Mouse (Mus musculus): Measurements from ENCODE around the gene Cd81. TPM values are rescaled to one million over a fixed set of nuclear protein-coding genes. Genes with fewer than 3 reads are reported as not detected.
A peak's percentile ranks its signal among the peaks of the same experiment; 100 is the strongest.

The Cd81 gene
- polyA plus RNA-seq, 1 experiment from 2014 or later: 257 TPM

GRCm38 (mm10) chr7:143042089-143042488 is 10.4 kb upstream of the Cd81 start:
- Histone ChIP-seq H3K27ac (no peak overlapping the region), H3K9ac (replicated peaks) (no peak overlapping the region), H3K27me3 (no peaks in the 10 kb centered on the region), H3K4me3 (replicated peaks) (no peak overlapping the region), H3K9me3 (no peaks in the 10 kb centered on the region), H3K4me1 (replicated peaks) (no peaks in the 10 kb centered on the region), H3K36me3 (0 out of 2 replicates have a peak, but pooled peaks cover 3% of the 10 kb centered on the region), H3K4me2 (replicated peaks) (no peak overlapping the region)
- WGBS: 79% methylated on average over 3 of the region's 3 CpGs
- ATAC-seq: no peak

- WGBS: 90% methylated on average over 3 of the region's 3 CpGs
Measured at GRCm38 (mm10) chr7:143042897-143043300, 9.6 kb upstream of the Cd81 start.

DNA sequence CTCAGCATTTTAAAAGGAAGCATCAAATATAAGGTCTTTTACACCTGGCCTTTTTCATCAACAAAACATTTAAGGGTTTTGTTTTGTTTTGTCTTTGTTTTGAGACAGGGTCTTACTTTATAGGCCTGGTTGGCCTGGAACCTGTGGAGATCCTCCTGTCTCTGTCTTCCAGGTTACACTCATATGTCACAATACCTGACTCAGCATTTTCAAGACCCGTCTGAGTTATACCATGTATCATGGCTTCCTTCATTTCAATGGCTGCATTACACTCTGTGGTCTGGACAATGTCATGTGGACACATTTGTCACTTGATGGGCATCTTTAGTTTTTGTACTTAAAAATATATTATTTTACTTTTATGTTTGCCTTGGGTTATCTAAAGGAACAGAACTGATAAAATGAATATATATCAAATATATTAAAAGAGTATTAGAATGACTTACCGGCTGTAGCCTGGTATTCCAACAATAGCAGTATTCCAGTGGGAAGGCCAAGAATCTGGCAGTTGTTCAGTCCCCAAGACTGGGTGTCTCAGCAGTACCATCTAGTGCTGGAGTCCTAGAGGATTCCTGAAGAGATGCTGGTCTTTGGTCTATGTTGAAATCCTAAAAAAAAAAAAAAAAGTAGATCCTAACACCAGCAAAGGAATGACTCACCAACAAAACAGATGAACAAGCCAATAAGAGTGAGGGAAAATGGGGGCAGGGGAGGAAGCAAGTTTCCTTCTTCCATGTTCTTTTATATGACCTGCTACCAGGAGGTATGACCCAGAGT is 8.3 kb upstream of the Cd81 start:
- Histone ChIP-seq H3K36me3 (no peaks in the 10 kb centered on the region), H3K4me2 (replicated peaks) (no peak overlapping the region), H3K9me3 (no peaks in the 10 kb centered on the region), H3K9ac (replicated peaks) (no peak overlapping the region), H3K4me3 (replicated peaks) (no peak overlapping the region), H3K27me3 (no peaks in the 10 kb centered on the region), H3K27ac (no peak overlapping the region), H3K4me1 (replicated peaks) (no peaks in the 10 kb centered on the region)
- WGBS: 94% methylated on average over 2 of the region's 2 CpGs
- ATAC-seq: no peak

More at GRCm38 (mm10) chr7:143042897-143043300, 9.6 kb upstream of the Cd81 start:
- H3K9me3 ChIP-seq: no peaks in the 10 kb centered on the region
- H3K36me3 ChIP-seq: no peaks in the 10 kb centered on the region
- no peak overlapping the region for H3K4me3 ChIP-seq (replicated peaks)
- H3K9ac ChIP-seq (replicated peaks): no peak overlapping the region
- ATAC-seq: no peak
- no peaks in the 10 kb centered on the region for H3K27me3 ChIP-seq
- H3K4me1 ChIP-seq (replicated peaks): no peaks in the 10 kb centered on the region
- H3K27ac ChIP-seq: no peak overlapping the region
- H3K4me2 ChIP-seq (replicated peaks): no peak overlapping the region

DNA sequence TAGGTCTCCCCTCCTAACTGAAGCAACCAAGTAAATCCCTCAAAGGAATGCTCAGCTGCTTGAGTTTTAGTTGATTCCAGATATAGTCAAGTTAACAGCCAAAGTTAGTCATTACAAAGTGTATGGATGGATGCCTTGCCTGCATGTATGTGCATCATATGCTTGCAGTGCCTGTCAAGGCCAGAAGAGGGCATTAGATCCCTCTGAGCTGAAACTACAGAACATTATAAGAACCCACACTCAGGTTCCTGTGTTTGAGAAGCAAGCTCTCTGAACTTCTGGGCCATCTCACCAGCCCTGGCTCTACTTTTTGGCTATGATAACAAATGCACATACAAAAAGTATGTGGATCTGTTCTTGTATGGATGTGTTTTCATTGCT is 7.7 kb upstream of the Cd81 start:
- Histone ChIP-seq H3K4me2 (replicated peaks) (no peak overlapping the region), H3K27ac (no peak overlapping the region), H3K27me3 (no peaks in the 10 kb centered on the region), H3K36me3 (no peaks in the 10 kb centered on the region), H3K4me1 (replicated peaks) (no peaks in the 10 kb centered on the region), H3K4me3 (replicated peaks) (no peak overlapping the region), H3K9ac (replicated peaks) (no peak overlapping the region), H3K9me3 (no peaks in the 10 kb centered on the region)
- ATAC-seq: no peak

- Histone ChIP-seq H3K4me2 (replicated peaks) (no peak overlapping the region), H3K36me3 (no peaks in the 10 kb centered on the region), H3K9ac (replicated peaks) (no peak overlapping the region), H3K27ac (no peak overlapping the region), H3K27me3 (no peaks in the 10 kb centered on the region), H3K9me3 (no peaks in the 10 kb centered on the region), H3K4me1 (replicated peaks) (no peaks in the 10 kb centered on the region), H3K4me3 (replicated peaks) (no peak overlapping the region)
- ATAC-seq: no peak
- 87% methylated on average over 7 of the region's 7 CpGs for WGBS
Measured at GRCm38 (mm10) chr7:143046358-143046757, 6.2 kb upstream of the Cd81 start.

- Histone ChIP-seq H3K36me3 (no peaks in the 10 kb centered on the region), H3K9ac (replicated peaks) (no peak overlapping the region), H3K4me3 (replicated peaks) (no peak overlapping the region), H3K4me2 (replicated peaks) (no peak overlapping the region), H3K9me3 (no peaks in the 10 kb centered on the region), H3K27ac (no peak overlapping the region), H3K4me1 (replicated peaks) (peaks cover 20% of the 10 kb centered on the region), H3K27me3 (no peaks in the 10 kb centered on the region)
- WGBS: 82% methylated on average over 3 of the region's 3 CpGs
- ATAC-seq: no peak
Measured at GRCm38 (mm10) chr7:143049331-143049730, 3.2 kb upstream of the Cd81 start.

DNA sequence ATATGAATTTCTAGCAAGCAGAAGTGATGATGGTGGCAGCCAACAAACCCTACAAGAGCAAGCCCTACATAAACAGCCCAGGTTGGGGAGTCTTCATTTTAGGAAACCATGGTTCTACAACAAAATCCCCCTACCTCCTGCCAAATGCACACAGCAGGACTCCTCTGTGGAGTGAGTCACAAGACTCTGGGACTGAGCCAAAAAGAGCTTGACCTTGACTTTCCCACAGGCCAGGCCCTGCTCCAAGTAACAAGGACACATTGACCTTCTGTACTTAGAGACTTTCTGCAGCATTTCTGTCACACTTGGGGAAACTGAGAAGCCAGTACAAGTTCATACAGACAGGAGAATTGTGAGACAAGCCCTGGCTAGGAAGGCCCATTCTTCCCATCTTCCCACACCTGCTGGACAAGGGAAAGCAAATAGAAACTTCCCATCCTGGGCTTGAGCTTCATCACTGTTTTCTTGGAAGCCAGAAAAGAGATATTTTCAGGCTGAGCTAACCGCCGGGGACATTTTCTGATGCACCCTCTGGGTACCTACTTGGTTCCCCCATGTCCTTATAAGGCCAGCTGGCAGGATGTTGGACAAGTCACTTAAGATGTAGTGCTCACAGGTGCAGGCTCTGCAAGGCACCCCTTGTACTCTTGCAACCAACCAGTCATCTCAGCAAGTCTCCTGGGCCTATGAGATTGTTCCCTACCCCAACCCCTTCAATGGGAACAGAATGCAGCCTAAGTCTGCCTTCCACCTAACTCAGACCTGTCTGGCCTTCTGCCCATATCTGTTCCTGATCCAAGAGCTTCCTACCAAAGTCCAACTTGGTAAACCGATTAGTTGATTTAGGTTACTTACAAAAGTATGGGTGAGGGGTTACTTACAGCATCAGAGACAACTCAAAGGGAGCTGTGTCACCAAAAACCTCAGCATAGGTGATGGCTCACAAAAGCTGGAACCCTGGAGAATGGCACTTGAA is 2.4 kb upstream of the Cd81 start:
- Histone ChIP-seq H3K36me3 (no peaks in the 10 kb centered on the region), H3K4me1 (replicated peaks) (peaks cover 28% of the 10 kb centered on the region), H3K4me3 (replicated peaks) (no peak overlapping the region), H3K9ac (replicated peaks) (no peak overlapping the region), H3K4me2 (replicated peaks) (no peak overlapping the region), H3K27ac (no peak overlapping the region), H3K9me3 (no peaks in the 10 kb centered on the region), H3K27me3 (no peaks in the 10 kb centered on the region)
- 97% methylated on average over 3 of the region's 3 CpGs for WGBS
- ATAC-seq: no peak

DNA sequence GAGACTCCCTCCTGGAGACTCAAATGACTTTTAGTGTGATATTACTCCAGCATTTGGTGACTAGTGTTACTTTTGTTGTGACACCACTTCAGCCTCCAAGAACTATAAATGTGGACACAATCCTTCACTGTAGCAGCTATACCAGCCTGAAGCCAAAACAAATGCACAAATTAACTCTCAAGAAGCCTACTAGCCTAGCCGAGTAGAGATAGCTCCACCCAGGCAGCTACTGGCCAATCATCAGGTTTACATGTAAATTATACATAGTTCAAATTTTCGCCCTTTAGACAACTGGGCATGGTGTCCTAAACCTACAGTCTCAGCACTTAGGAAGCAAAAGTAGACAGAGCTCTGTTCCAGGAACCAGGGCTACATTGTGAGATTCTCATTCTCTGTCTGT is 1.2 kb upstream of the Cd81 start:
- Histone ChIP-seq H3K9me3 (no peaks in the 10 kb centered on the region), H3K27ac (no peak overlapping the region), H3K4me1 (replicated peaks) (peaks cover 39% of the 10 kb centered on the region), H3K27me3 (no peaks in the 10 kb centered on the region), H3K4me2 (replicated peaks) (no peak overlapping the region), H3K4me3 (replicated peaks) (no peak overlapping the region), H3K36me3 (no peaks in the 10 kb centered on the region), H3K9ac (replicated peaks) (no peak overlapping the region)
- 64% methylated on average over 2 of the region's 2 CpGs for WGBS
- ATAC-seq: no peak

GRCm38 (mm10) chr7:143053008-143053899 is 715 bp downstream of the Cd81 start:
- H3K9me3 ChIP-seq: no peaks in the 10 kb centered on the region
- H3K36me3 ChIP-seq: no peaks in the 10 kb centered on the region
- H3K9ac ChIP-seq (replicated peaks): peak overlapping the region; percentile 88
- peak overlapping the region; percentile 86 for H3K4me3 ChIP-seq (replicated peaks)
- H3K4me2 ChIP-seq (replicated peaks): peak overlapping the region; percentile 91
- H3K27ac ChIP-seq: peak overlapping the region; percentile 81
- peaks cover 48% of the 10 kb centered on the region for H3K4me1 ChIP-seq (replicated peaks)
- WGBS: under 1% methylated on average over 43 of the region's 46 CpGs
- no peaks in the 10 kb centered on the region for H3K27me3 ChIP-seq
- peak; percentile 77 for ATAC-seq

DNA sequence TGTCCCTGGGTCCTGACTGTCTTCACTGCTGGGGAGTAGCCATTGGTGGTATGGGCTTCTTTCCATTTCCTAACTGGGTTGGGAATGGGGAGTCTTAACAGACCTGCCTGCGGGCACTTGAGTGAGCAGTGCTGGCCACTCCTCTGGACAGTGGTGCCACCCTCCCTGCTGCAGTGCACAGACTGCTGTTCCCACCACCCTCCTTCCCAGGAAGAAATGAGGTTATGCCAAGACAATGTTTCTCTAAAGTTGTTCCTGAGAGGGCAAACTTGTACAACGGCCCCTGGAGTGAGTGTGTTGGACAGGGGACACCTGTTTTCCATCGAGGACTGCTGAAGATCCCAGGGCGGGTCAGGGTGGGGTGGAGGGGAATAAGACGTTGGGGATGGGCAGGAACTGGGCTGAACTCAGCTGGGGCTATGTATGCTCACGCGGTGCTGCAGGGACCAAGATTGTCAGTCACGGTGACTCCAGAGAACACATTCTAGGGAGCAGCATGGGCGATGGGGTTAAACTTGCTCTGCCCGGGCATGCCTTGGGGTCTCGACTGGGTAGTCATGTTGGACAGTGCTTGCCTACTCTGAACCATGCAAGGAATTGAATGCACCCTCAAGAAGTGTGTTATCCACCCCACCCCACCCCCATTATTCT is 1.5 kb downstream of the Cd81 start:
- no peaks in the 10 kb centered on the region for H3K27me3 ChIP-seq
- H3K4me3 ChIP-seq (replicated peaks): peak overlapping the region; percentile 86
- WGBS: 70% methylated on average over 11 of the region's 11 CpGs
- ATAC-seq: peak; percentile 12; the same call in 1 of the 2 replicates
- no peaks in the 10 kb centered on the region for H3K36me3 ChIP-seq
- H3K9me3 ChIP-seq: no peaks in the 10 kb centered on the region
- peak overlapping the region; percentile 91 for H3K4me2 ChIP-seq (replicated peaks)
- H3K9ac ChIP-seq (replicated peaks): peak overlapping the region; percentile 88
- no peak overlapping the region for H3K27ac ChIP-seq
- peaks cover 48% of the 10 kb centered on the region for H3K4me1 ChIP-seq (replicated peaks)

DNA sequence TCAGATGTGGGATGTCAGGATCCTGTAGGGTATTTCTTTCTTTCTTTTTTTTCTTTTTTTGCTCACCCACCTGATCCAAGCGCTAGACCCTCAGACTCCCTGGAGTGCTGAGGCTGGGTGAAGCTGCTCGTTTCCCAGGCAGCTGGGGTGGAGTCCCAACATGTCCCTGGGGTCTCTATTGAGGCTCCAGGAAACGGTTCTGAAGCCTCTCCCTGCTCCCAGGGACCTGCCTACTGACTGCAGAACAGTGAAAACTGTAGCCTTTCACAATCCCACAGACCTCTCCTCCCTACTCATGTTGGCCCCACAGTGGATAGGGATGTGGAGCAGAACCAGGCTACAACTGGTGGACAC is 2.0 kb downstream of the Cd81 start:
- no peak overlapping the region for H3K27ac ChIP-seq

More for the DNA sequence above, 2.0 kb downstream of the Cd81 start:
- Histone ChIP-seq H3K4me2 (replicated peaks) (peak overlapping the region; percentile 91), H3K4me3 (replicated peaks) (peak overlapping the region; percentile 86), H3K4me1 (replicated peaks) (peaks cover 51% of the 10 kb centered on the region), H3K9me3 (no peaks in the 10 kb centered on the region), H3K27me3 (no peaks in the 10 kb centered on the region), H3K36me3 (0 out of 2 replicates have a peak, but pooled peaks cover 3% of the 10 kb centered on the region), H3K9ac (replicated peaks) (peak overlapping the region; percentile 88)
- no peak for ATAC-seq
- 42% methylated on average over 3 of the region's 3 CpGs for WGBS
